ENCODE assay signal across 8 mouse cellular contexts in genomic region chr14:55721076-55721475, GRCm38 (mm10). TPM values are rescaled to one million over a fixed set of nuclear protein-coding genes. Genes with fewer than 3 reads are reported as not detected.
DNase-seq lines count a peak whose midpoint lies in the region; ATAC-seq lines count a peak whose summit lies in the region.

No protein-coding gene starts in this region.

- peaks cover 42% of the 10 kb centered on the region for H3K36me3 ChIP-seq in heart, embryonic 10.5 days
- H3K36me3 ChIP-seq in embryonic facial prominence, embryonic 11.5 days (replicated peaks; ENCODE audit: control insufficient read depth, insufficient read depth, low read depth, low read length): peaks cover 3% of the 10 kb centered on the region; the same call in 1 of the 2 replicates
- H3K36me3 ChIP-seq in midbrain, embryonic 11.5 days (ENCODE audit: control insufficient read depth, insufficient read depth, low read length): no peaks in the 10 kb centered on the region

- no peak for ATAC-seq in embryonic facial prominence, embryonic 11.5 days (replicated peaks; ENCODE audit: insufficient number of reproducible peaks, low FRiP score, low TSS enrichment, low read depth)
- no peak for ATAC-seq in midbrain, embryonic 11.5 days (ENCODE audit: low FRiP score)

- 83% methylated on average over 6 of the region's 6 CpGs for WGBS in heart, embryonic 10.5 days
- 78% methylated on average over 6 of the region's 6 CpGs for WGBS in embryonic facial prominence, embryonic 11.5 days
- 80% methylated on average over 6 of the region's 6 CpGs for WGBS in midbrain, embryonic 11.5 days

- H3K9ac ChIP-seq in embryonic facial prominence, embryonic 11.5 days (replicated peaks; ENCODE audit: low read length): peak overlapping the region; percentile 72
- H3K9ac ChIP-seq in midbrain, embryonic 11.5 days (ENCODE audit: low read length): no peak overlapping the region

- peaks cover 16% of the 10 kb centered on the region for H3K4me1 ChIP-seq in heart, embryonic 10.5 days
- H3K4me1 ChIP-seq in embryonic facial prominence, embryonic 11.5 days (ENCODE audit: control insufficient read depth, insufficient read depth, low read length): no peaks in the 10 kb centered on the region
- H3K4me1 ChIP-seq in midbrain, embryonic 11.5 days (ENCODE audit: control insufficient read depth, insufficient read depth, low read length): 0 out of 2 replicates have a peak, but pooled peaks cover 3% of the 10 kb centered on the region

- H3K4me3 ChIP-seq in heart, embryonic 10.5 days: peak overlapping the region; percentile 88
- H3K4me3 ChIP-seq in embryonic facial prominence, embryonic 11.5 days (ENCODE audit: low read depth, low read length): peak overlapping the region; percentile 75
- no peak overlapping the region for H3K4me3 ChIP-seq in midbrain, embryonic 11.5 days (ENCODE audit: low read depth, low read length)

- H3K27me3 ChIP-seq in heart, embryonic 10.5 days (ENCODE audit: insufficient read depth, poor library complexity, severe bottlenecking): no peaks in the 10 kb centered on the region
- H3K27me3 ChIP-seq in embryonic facial prominence, embryonic 11.5 days (ENCODE audit: control insufficient read depth, insufficient read depth, low read length): no peaks in the 10 kb centered on the region
- H3K27me3 ChIP-seq in midbrain, embryonic 11.5 days (ENCODE audit: control insufficient read depth, insufficient read depth, low read length): no peaks in the 10 kb centered on the region

- peak overlapping the region; percentile 95; the same call in 1 of the 2 replicates for H3K27ac ChIP-seq in heart, embryonic 10.5 days
- H3K27ac ChIP-seq in embryonic facial prominence, embryonic 11.5 days (replicated peaks; ENCODE audit: low read depth, low read length): no peak overlapping the region
- H3K27ac ChIP-seq in midbrain, embryonic 11.5 days (ENCODE audit: low read depth, low read length): no peak overlapping the region

- DNase-seq in heart, embryonic 10.5 days (ENCODE audit: low spot score): no peak
- DNase-seq in heart, adult 8-10 months (ENCODE audit: low spot score): no peak
- no peak for DNase-seq in embryonic facial prominence, embryonic 11.5 days (ENCODE audit: low spot score)
- DNase-seq in kidney, adult 18-20 months: peak; percentile 52
- no peak for DNase-seq in midbrain, embryonic 11.5 days (ENCODE audit: low spot score, missing footprints)
- DNase-seq in spleen, adult 18-20 months: no peak
- no peak for DNase-seq in frontal cortex, postnatal 14 days (ENCODE audit: low spot score in 2 of 2)
- no peak for DNase-seq in left cerebral cortex, adult 18-20 months (ENCODE audit: low spot score in 2 of 2)

- H3K9me3 ChIP-seq in heart, embryonic 10.5 days: no peaks in the 10 kb centered on the region
- H3K9me3 ChIP-seq in embryonic facial prominence, embryonic 11.5 days (replicated peaks; ENCODE audit: control insufficient read depth, low read length): no peaks in the 10 kb centered on the region
- no peaks in the 10 kb centered on the region for H3K9me3 ChIP-seq in midbrain, embryonic 11.5 days (ENCODE audit: control insufficient read depth, low read length)

- peak overlapping the region; percentile 69 for H3K4me2 ChIP-seq in embryonic facial prominence, embryonic 11.5 days (ENCODE audit: low read depth, low read length)
- peak overlapping the region; percentile 52 for H3K4me2 ChIP-seq in midbrain, embryonic 11.5 days

RNA-seq across cellular contexts. Expression of gene Rabggta, which starts 1.0 kb away (rescaled TPM):
- polyA plus RNA-seq in heart, embryonic 10.5 days (2016; fragmentation: Nextera tagmentation; extraction: Ambion mirVana): 25.1 and 29.4 TPM in 2 replicates
- total RNA-seq in heart, adult 8-10 months (2022): 10 to 100 TPM; 13.3 to 14.6 (median 14.5) TPM
- 19.9 and 21.5 TPM in 2 replicates for polyA plus RNA-seq in embryonic facial prominence, embryonic 11.5 days (2014; fragmentation: Nextera tagmentation; extraction: Ambion mirVana)
- 22.0 TPM in 2 replicates for polyA plus RNA-seq in midbrain, embryonic 11.5 days (2014; fragmentation: Nextera tagmentation; extraction: Ambion mirVana)
- 10 to 100 TPM; 47.1 to 51.2 TPM for total RNA-seq in left cerebral cortex, adult 18-20 months (2021)

RNA-seq across cellular contexts. Expression of gene Tgm1, which starts 7.3 kb away (rescaled TPM):
- polyA plus RNA-seq in heart, embryonic 10.5 days (2016; fragmentation: Nextera tagmentation; extraction: Ambion mirVana): 0.46 and 1.6 TPM in 2 replicates
- total RNA-seq in heart, adult 8-10 months (2022): under 1 TPM; 0.16 to 0.43 (median 0.27) TPM
- polyA plus RNA-seq in embryonic facial prominence, embryonic 11.5 days (2014; fragmentation: Nextera tagmentation; extraction: Ambion mirVana): 1.1 and 1.5 TPM in 2 replicates
- polyA plus RNA-seq in midbrain, embryonic 11.5 days (2014; fragmentation: Nextera tagmentation; extraction: Ambion mirVana): 0.27 and 0.59 TPM in 2 replicates
- total RNA-seq in left cerebral cortex, adult 18-20 months (2021): not detected

RNA-seq across cellular contexts. Expression of gene Dhrs1, which starts 24.4 kb away (rescaled TPM):
- 59.7 and 60.5 TPM in 2 replicates for polyA plus RNA-seq in heart, embryonic 10.5 days (2016; fragmentation: Nextera tagmentation; extraction: Ambion mirVana)
- total RNA-seq in heart, adult 8-10 months (2022): 10 to 100 TPM; 38.3 to 46.8 (median 43.2) TPM
- polyA plus RNA-seq in embryonic facial prominence, embryonic 11.5 days (2014; fragmentation: Nextera tagmentation; extraction: Ambion mirVana): 75.9 and 84.8 TPM in 2 replicates
- polyA plus RNA-seq in midbrain, embryonic 11.5 days (2014; fragmentation: Nextera tagmentation; extraction: Ambion mirVana): 69.5 and 70.5 TPM in 2 replicates
- 10 to 100 TPM; 86.9 to 88.7 TPM for total RNA-seq in left cerebral cortex, adult 18-20 months (2021)

RNA-seq across cellular contexts. Expression of gene Nop9, which starts 24.4 kb away (rescaled TPM):
- polyA plus RNA-seq in heart, embryonic 10.5 days (2016; fragmentation: Nextera tagmentation; extraction: Ambion mirVana): 33.2 and 49.1 TPM in 2 replicates
- total RNA-seq in heart, adult 8-10 months (2022): 10 to 100 TPM in 3 of 4 experiments, 1 to 10 TPM in 1; 9.6 to 13.2 (median 11.0) TPM
- 53.8 and 59.4 TPM in 2 replicates for polyA plus RNA-seq in embryonic facial prominence, embryonic 11.5 days (2014; fragmentation: Nextera tagmentation; extraction: Ambion mirVana)
- polyA plus RNA-seq in midbrain, embryonic 11.5 days (2014; fragmentation: Nextera tagmentation; extraction: Ambion mirVana): 46.2 and 47.4 TPM in 2 replicates
- 10 to 100 TPM; 10.7 to 11.6 TPM for total RNA-seq in left cerebral cortex, adult 18-20 months (2021)

RNA-seq across cellular contexts. Expression of gene Cideb, which starts 37.2 kb away (rescaled TPM):
- 1.4 and 2.0 TPM in 2 replicates for polyA plus RNA-seq in heart, embryonic 10.5 days (2016; fragmentation: Nextera tagmentation; extraction: Ambion mirVana)
- 1 to 10 TPM in 3 of 4 experiments, under 1 TPM in 1; 0.95 to 1.9 (median 1.4) TPM for total RNA-seq in heart, adult 8-10 months (2022)
- polyA plus RNA-seq in embryonic facial prominence, embryonic 11.5 days (2014; fragmentation: Nextera tagmentation; extraction: Ambion mirVana): 0.18 and 0.35 TPM in 2 replicates
- polyA plus RNA-seq in midbrain, embryonic 11.5 days (2014; fragmentation: Nextera tagmentation; extraction: Ambion mirVana): 0.18 and 0.22 TPM in 2 replicates
- 1 to 10 TPM; 2.3 to 2.4 TPM for total RNA-seq in left cerebral cortex, adult 18-20 months (2021)
